Mouse (Mus musculus): ENCODE results near the gene Egf.

Gene Egf

GRCm38 (mm10) chr3:129723311-129723710, 31.8 kb downstream of the Egf start:
- no peak for DNase-seq (ENCODE audit: low spot score in 2 of 2)

- DNase-seq (ENCODE audit: low spot score in 2 of 2), result no peak
Observed at GRCm38 (mm10) chr3:129714542-129715145, 40.5 kb downstream of the Egf start.

- DNase-seq (ENCODE audit: low spot score in 2 of 2), result peak in 1 of 2 experiments; percentile 43
Observed at GRCm38 (mm10) chr3:129708157-129708556, 47.0 kb downstream of the Egf start.

DNA sequence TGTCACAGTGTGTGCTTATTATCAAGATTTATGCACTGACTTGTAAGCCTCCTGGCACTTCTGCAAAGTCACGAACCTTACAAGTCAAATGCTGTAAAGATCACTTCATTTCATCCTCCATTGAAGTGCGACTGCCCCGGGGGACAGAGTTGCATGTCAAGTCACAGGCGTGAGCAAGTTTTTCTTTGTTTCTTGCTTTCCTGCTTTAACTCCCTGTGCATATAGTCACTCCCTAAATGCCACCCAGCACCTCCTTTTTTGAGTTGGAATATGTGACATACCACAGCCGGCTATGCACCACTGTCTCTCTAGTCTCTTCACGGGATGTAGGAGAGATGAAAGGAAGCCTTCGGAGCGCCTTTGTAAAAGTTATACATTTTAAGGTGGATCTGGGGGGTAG, 56.2 kb downstream of the Egf start:
- DNase-seq (ENCODE audit: low spot score in 2 of 2), result no peak

DNA sequence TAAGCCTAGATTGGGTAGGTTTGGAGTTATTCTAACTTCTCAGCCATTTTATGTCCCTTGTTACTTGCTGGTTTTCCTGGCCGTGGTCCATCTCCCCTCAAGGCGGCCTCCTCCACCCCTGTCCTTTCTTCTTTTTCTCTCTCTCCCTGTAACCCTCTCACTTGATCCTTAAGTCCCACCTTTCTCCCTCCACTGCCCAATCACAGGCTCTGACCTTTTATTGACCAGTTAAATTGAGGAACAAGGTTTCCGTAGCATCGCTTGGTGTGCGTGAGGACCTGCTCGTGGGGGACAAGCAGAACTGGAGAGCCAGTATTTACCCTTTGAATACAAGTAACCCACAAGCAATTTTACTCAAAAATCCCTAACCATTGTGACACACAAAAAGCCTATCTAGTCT, 56.8 kb downstream of the Egf start:
- DNase-seq (ENCODE audit: low spot score in 2 of 2), result no peak

DNA sequence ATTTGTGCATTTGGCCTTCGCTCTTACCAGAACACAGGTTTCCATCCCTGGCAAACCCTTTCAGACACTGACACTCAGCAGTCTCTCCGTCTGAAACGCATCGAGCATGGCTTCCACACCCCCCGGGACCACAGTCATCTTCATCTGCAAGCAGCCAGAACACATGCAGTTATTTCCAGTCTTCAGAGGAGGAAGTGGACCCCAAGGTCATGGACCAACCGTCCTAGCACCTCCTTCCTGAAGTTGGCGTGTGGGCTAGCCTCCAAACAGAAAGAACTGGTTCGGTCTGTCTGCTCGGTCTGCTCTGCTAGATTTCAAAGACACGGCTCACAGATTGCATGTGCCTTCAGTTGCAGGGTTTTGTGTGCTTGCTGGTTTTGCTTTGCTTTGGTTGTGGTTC, 57.4 kb downstream of the Egf start:
- DNase-seq (ENCODE audit: low spot score in 2 of 2), result no peak

DNA sequence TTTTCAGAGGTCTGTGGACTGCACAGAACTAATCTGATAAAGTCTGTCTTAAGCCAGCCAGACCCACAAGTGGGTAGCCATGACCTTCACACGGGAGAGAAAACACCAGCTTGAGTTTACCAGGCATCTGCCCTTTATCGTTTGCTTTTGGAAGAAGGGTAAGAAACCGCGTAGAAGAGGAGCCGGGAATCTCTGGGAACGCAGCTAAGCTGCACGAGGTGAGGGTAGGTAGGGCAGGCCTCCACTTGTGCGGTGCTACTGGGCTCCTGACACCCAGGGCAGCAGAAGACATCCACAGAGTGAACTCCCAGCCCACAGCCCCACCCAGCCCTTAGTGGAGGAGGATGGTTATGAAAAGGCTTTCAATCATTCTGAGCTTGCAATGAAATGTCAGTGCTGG, 59.2 kb downstream of the Egf start:
- DNase-seq (ENCODE audit: low spot score in 2 of 2), result no peak

DNA sequence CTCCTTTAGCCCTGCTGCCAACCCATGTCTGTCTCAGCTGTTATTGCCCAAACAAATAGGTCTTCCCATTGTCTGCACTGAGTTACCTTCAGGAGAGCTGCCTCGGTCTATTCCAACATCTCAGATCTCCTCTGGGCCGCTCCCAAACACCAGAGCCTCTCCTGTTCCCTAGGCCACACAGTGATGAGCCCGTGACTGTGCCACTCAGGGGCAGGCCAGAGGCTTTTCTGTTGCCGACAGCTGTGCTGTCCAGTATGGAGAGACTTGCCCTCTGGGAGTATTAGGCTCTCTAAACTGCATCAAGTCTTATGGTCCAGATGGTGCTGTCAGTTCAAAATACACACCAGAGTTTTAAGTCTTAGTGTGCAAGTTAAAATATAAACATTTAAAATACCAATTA, 61.5 kb downstream of the Egf start:
- DNase-seq (ENCODE audit: low spot score in 2 of 2), result no peak

- DNase-seq (ENCODE audit: low spot score in 2 of 2), result no peak
Observed at GRCm38 (mm10) chr3:129692816-129693215, 62.3 kb downstream of the Egf start.

GRCm38 (mm10) chr3:129687429-129687828, 67.7 kb downstream of the Egf start:
- DNase-seq (ENCODE audit: low spot score in 2 of 2), result no peak

DNA sequence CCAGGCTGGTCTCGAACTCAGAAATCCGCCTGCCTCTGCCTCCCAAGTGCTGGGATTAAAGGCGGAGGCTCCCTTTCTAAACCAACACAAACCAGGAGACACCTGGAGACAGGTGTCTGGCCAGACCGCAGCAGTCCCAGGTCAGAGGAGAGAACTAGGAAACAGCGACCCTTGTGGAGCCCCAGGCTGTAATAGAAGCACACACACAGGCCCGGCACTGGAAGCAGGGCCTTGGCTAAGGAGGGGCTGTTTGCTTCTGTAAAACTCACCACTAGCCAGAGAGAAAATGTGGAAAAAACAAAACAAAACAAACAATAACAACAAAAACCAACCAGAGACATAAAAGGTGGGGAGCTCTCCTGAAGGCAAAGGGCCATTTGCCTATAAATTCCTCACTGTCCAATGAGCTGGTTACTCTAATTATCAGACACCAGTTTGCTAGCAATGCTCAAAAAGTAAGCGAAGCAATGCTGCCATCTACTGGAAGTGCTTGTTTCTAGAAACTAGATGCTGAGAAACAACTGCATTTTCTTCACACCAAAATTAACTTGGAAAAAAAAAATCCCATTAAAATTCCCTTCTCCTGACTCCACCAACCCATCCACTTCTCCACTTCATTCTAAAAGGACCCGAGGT, 68.3 kb downstream of the Egf start:
- DNase-seq (ENCODE audit: low spot score in 2 of 2), result peak in 1 of 2 experiments; percentile 65

GRCm38 (mm10) chr3:129686196-129686595, 68.9 kb downstream of the Egf start:
- no peak for DNase-seq (ENCODE audit: low spot score in 2 of 2)

DNA sequence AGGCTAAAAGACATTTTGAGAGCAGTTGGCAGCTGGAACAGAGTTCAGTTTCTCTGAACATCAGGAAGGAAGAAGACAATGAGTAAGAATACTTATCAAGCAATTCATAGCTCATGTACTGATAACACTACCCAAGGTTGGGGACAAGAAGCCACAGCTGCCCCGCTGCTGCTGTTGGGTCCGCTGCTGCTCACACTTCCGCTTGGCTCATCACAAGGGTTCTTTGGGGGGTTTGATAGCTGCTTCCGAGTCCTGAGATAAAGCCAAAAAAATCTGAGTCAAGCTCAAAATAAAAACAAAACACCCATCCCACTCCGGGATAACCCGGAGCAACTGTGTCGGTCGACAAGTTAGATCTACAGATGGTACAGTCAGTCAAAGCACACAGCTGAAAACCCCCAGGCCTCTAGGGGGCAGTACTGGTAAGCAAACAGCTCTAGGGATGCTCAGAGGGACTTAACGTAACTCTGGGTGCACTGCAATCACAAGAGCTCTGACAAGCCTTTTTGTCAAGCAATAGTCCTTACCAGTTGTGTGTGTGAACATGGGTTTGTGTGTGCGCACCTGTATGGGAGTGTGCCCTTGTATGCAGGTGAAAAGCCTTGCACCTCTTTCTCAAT, 71.9 kb downstream of the Egf start:
- DNase-seq (ENCODE audit: low spot score in 2 of 2), result no peak

GRCm38 (mm10) chr3:129682389-129682788, 72.7 kb downstream of the Egf start:
- no peak for DNase-seq (ENCODE audit: low spot score in 2 of 2)

- DNase-seq (ENCODE audit: low spot score in 2 of 2), result no peak
Observed at GRCm38 (mm10) chr3:129681841-129682240, 73.3 kb downstream of the Egf start.

- no peak for DNase-seq (ENCODE audit: low spot score in 2 of 2)
Observed at GRCm38 (mm10) chr3:129680258-129680657, 74.9 kb downstream of the Egf start.

GRCm38 (mm10) chr3:129675923-129676322, 79.2 kb downstream of the Egf start:
- DNase-seq (ENCODE audit: low spot score in 2 of 2), result no peak

GRCm38 (mm10) chr3:129663906-129664305, 91.2 kb downstream of the Egf start:
- no peak for DNase-seq (ENCODE audit: low spot score in 2 of 2)

- DNase-seq (ENCODE audit: low spot score in 2 of 2), result no peak
Observed at GRCm38 (mm10) chr3:129658776-129659175, 96.3 kb downstream of the Egf start.

DNA sequence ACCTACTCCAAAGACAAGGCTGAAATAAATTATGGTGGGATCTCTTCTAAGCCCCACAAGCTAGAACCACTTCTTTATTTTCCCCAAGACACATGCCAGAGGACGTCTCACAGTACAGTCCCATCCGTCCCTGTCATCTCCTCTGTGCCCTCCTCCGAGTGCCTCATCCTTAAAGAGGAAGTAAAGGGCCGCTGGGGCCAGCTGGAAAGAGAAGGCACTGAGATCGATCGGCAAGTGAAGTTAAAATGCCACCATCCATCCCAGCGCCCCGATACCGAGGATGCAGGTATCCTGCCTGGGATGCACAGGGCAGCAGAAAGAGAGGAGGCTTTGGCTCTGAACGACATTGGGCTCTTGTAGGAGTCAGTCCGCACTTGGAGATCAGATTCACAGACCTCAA, 97.3 kb downstream of the Egf start:
- DNase-seq (ENCODE audit: low spot score in 2 of 2), result no peak

GRCm38 (mm10) chr3:129657222-129657621, 97.9 kb downstream of the Egf start:
- no peak for DNase-seq (ENCODE audit: low spot score in 2 of 2)

DNA sequence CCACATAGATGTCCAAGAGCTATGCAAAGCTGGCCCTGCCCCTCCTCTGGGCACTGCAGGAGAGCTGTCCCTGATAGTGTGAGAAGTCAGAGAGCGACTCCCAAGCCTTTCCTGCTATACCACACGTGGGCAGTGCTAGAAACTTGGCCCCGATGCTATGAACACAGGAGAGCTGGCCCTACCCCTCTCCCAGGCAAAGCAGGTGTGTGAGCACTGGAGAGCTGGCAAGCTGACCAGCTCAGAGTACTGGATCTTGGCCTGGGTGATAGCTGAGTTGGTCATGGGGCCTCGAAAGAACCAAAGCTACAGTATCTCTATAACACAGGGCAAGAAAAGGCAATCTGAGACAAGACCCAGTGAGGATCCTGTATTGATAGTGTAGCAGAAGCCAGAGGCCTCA, 98.6 kb downstream of the Egf start:
- DNase-seq (ENCODE audit: low spot score in 2 of 2), result no peak

GRCm38 (mm10) chr3:129652476-129652875, 102.6 kb downstream of the Egf start:
- DNase-seq (ENCODE audit: low spot score in 2 of 2), result no peak

Data from cerebellum, postnatal 4 days (tissue).